Mouse (Mus musculus) heart, adult 8-10 months (tissue): ENCODE measurements around the gene Ccdc88c. TPM values are rescaled to one million over a fixed set of nuclear protein-coding genes. Genes with fewer than 3 reads are reported as not detected.
A peak's percentile ranks its signal among the peaks of the same experiment; 100 is the strongest.

Experiments
- DNase-seq: peaks from one replicate; pipeline ENCODE4 v3.0.0; 2022; ENCODE audit warnings: low spot score
- total RNA-seq, 4 experiments: library from RNA; stranded (reverse); gene quantifications; 2 replicates each; pipeline ENCODE4 v1.2.4; 2022

Gene Ccdc88c
- total RNA-seq, 4 experiments from 2014 or later = 4.2 to 6.4 (median 4.4) TPM

- no peak for DNase-seq
Measured at GRCm38 (mm10) chr12:100997830-100998563, 30.9 kb downstream of the Ccdc88c start.

- DNase-seq = no peak
Measured at GRCm38 (mm10) chr12:100996378-100996898, 32.4 kb downstream of the Ccdc88c start.

GRCm38 (mm10) chr12:100995607-100996377 is 33.1 kb downstream of the Ccdc88c start:
- DNase-seq = no peak

- DNase-seq = no peak
Measured at GRCm38 (mm10) chr12:100994140-100995015, 34.5 kb downstream of the Ccdc88c start.

GRCm38 (mm10) chr12:100993146-100993545 is 35.7 kb downstream of the Ccdc88c start:
- no peak for DNase-seq

DNA sequence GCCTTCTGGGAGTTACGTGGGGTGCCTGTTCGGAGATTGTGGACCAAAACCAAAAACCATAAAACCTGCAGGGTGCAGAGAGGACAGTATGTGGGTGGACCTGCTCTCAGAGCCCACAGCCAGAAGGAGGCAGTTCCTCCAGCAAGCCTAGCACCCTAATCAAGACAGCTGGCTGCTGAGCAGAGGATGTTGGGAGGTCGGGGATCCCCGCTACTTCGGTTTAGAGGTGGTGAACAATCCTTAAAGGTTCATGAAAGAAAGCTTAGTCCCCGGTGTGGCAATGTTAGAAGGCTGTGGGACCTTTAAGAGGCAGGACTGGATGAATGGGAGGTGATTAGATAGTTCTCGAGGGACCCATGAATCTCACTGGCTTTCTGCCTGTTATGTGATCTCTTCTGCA is 36.4 kb downstream of the Ccdc88c start:
- no peak for DNase-seq

GRCm38 (mm10) chr12:100991119-100991518 is 37.7 kb downstream of the Ccdc88c start:
- DNase-seq = no peak

GRCm38 (mm10) chr12:100990291-100990690 is 38.6 kb downstream of the Ccdc88c start:
- no peak for DNase-seq

GRCm38 (mm10) chr12:100989780-100990288 is 39.0 kb downstream of the Ccdc88c start:
- no peak for DNase-seq

DNA sequence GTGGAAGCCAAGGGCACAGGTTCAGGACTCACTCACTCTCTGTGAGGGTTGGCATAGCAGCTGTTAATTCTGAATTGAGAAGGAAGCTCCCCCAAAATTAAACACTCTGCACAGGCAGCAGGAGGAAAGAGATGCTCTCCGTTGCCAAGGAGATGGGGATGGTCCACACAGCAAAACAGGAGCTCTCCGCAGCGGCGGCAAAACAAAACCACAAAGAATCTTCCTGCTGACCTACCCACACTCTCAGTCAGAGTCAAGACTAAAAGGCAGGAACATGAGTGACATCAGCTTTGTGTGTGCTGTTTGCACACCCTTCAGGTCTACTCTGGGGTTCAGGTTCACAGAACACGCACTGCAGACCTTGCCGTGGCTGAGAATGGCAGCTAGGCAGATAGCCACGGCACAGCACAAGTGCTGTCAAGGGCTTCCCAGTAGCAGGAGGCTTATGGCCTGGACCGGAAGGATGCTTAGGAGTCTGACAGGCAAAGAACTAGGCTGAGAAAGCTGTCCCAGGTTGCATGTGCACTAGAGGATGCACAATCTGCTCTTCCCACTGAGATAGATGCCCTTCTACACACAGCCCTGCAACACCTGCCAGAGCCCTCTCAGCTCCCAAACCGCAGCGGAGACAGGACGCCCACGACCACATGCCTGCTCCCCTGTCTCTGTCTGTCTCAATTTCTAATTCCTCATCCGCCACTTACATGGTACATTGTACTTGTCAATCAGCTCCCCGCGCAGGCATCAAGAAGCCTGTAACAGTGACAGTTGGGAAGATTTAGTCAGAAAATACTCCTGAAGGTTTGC is 40.3 kb downstream of the Ccdc88c start:
- DNase-seq = no peak

DNA sequence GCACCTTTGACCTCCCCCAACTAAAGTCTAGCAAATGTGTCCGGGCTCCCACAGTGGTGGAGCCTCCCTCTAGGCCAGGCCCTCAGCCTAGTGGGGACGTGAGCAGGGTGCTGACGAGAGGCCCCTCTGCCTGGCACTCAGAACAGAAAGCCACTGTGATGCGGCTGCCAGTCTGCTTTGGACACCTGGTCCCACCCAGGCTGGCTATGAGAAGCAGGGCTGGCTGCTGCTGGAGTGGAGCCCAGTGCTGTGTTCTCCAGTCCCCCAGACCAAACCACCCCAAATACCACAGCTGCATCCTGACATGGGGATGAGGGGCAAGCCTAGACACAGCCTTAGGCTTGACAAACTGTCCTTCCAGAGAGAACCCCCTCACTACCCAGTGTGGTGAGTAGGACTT is 42.4 kb downstream of the Ccdc88c start:
- DNase-seq = no peak

- DNase-seq = no peak
Measured at GRCm38 (mm10) chr12:100985793-100986157, 43.1 kb downstream of the Ccdc88c start.

DNA sequence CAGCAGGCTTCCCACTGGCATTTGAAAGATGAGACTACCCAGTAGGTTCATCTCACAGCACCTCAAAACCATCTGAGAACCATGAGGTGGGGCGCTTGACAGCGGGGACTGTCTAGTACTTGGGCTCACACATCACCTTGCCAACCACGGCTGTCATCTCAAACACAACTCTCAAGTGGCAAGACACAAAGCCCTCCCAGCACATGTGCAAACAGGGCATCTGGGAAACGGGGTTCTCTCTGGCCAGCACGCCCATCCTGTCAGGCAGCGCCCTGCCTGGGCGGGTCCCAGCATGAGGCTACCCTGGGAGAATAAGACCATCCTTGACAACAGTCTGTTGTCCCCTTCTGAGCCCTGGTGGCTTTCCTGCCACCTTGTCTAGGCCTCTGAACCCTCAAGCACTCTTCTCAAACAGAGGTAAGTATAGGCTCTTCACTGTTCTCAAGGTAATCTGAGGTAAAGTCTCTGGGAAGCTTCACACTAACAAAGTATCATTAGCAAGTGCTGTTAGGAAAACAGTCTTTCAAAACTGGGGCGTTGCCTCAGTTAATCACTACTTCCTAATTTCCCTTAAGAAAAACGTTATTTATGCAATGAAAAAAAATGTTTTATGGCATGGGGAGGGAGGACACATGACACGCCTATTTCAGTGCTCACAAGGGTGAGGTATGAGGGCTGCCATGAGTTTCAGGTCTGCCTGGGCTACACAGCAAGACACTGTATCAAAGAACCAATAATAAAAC is 43.6 kb downstream of the Ccdc88c start:
- DNase-seq = no peak

- DNase-seq = no peak
Measured at GRCm38 (mm10) chr12:100983565-100983964, 45.3 kb downstream of the Ccdc88c start.

- DNase-seq = no peak
Measured at GRCm38 (mm10) chr12:100982217-100982616, 46.6 kb downstream of the Ccdc88c start.

GRCm38 (mm10) chr12:100980551-100981008 is 48.3 kb downstream of the Ccdc88c start:
- DNase-seq = no peak

DNA sequence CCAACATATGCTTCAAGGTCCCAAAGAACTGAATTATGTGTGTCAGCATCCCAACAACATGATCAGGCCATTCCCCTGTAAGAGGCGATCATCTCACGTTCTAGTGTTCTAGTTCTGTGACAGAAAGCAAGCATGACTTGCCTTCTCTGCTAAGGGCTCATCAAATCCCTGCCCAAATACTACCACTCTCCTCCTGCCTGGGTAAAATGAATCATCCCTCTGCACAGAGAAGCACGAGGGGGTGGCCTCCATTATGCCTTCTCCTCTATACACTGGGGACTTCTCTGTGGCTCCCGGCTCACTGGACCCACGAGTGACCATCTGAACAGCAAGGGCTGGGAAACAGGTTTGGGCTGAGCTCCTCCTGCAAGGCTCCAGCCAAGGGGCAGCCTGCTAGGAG is 49.2 kb downstream of the Ccdc88c start:
- DNase-seq = no peak

- peak; percentile 47 for DNase-seq
Measured at GRCm38 (mm10) chr12:100977958-100978725, 50.7 kb downstream of the Ccdc88c start.

GRCm38 (mm10) chr12:100977551-100977950 is 51.3 kb downstream of the Ccdc88c start:
- no peak for DNase-seq
